Mouse (Mus musculus): Measurements from ENCODE around the gene Gdnf.

GRCm38 (mm10) chr15:7877560-7878467 is 67.2 kb downstream of the Gdnf start:
- TF ChIP-seq CTCF (IDR thresholded peaks at IDR 0.05; ENCODE audit: extremely low read depth, insufficient read depth, low read length) (no peak), POLR2A (IDR thresholded peaks at IDR 0.05; ENCODE audit: extremely low read depth, insufficient read depth, low read length) (no peak)
